ENCODE assay signal across 8 mouse cellular contexts in genomic region chr5:27413023-27413422, GRCm38 (mm10).
DNase-seq lines count a peak whose midpoint lies in the region; ATAC-seq and TF ChIP-seq lines count a peak whose summit lies in the region.

No protein-coding gene starts in this region.

- no peak for TF ChIP-seq CTCF in kidney, postnatal 0 days (IDR thresholded peaks at IDR 0.05; ENCODE audit: low read depth)

- peak; percentile 9 to 41 for DNase-seq in urinary bladder, adult 18-20 months (ENCODE audit: low spot score in 2 of 2)
- DNase-seq in urinary bladder, postnatal 10 days (ENCODE audit: low spot score): no peak
- peak; percentile 87 for DNase-seq in cerebellum, adult 11-12 months
- no peak for DNase-seq in kidney, postnatal 0 days (ENCODE audit: low spot score)
- peak; percentile 49 for DNase-seq in testis, postnatal 10 days (ENCODE audit: low spot score)
- no peak for DNase-seq in thymus, adult 18-20 months
- DNase-seq in left cerebral cortex, adult 9 months (ENCODE audit: low spot score in 2 of 2): no peak

- no peaks in the 10 kb centered on the region for H3K4me1 ChIP-seq in kidney, postnatal 0 days (replicated peaks; ENCODE audit: insufficient read depth, low read length)

- no peaks in the 10 kb centered on the region for H3K36me3 ChIP-seq in kidney, postnatal 0 days (ENCODE audit: insufficient read depth, low read length)

- 49% methylated on average over 3 of the region's 3 CpGs for WGBS in kidney, postnatal 0 days

- H3K4me2 ChIP-seq in kidney, postnatal 0 days (ENCODE audit: low read length): no peak overlapping the region

- H3K4me3 ChIP-seq in kidney, postnatal 0 days (replicated peaks; ENCODE audit: low read depth, low read length): no peak overlapping the region

- no peak overlapping the region for H3K9ac ChIP-seq in kidney, postnatal 0 days (ENCODE audit: low read depth, low read length)

- H3K9me3 ChIP-seq in kidney, postnatal 0 days (replicated peaks; ENCODE audit: low read length): no peaks in the 10 kb centered on the region

- no peak overlapping the region for H3K27ac ChIP-seq in kidney, postnatal 0 days

- peak; percentile 57; the same call in 1 of the 2 replicates for ATAC-seq in kidney, postnatal 0 days (replicated peaks; ENCODE audit: low FRiP score, low read depth)
- no peak for ATAC-seq in frontal cortex, adult (ENCODE audit: low TSS enrichment)

- no peaks in the 10 kb centered on the region for H3K27me3 ChIP-seq in kidney, postnatal 0 days (ENCODE audit: insufficient read depth, low read length)

Comparison
In these comparisons a context has a peak if more than half of its experiments do, and no peak if none do; other contexts are left out.
1. DNase-seq: peak in urinary bladder, adult 18-20 months (2 of 2), cerebellum, adult 11-12 months (single experiment) and testis, postnatal 10 days (single experiment); none in urinary bladder, postnatal 10 days (single experiment), kidney, postnatal 0 days (single experiment), thymus, adult 18-20 months (0 of 2) and left cerebral cortex, adult 9 months (0 of 2).